Mouse (Mus musculus) lung, postnatal 36 days (tissue): ENCODE results near the gene Csrp1.

Source experiments
- DNase-seq: peaks from one replicate; pipeline ENCODE4 v3.0.0; 2022; ENCODE audit warnings: mixed read lengths

Csrp1 gene

GRCm38 (mm10) chr1:135698451-135698921, 21.4 kb upstream of the Csrp1 start:
- DNase-seq, result no peak

GRCm38 (mm10) chr1:135698996-135699705, 20.7 kb upstream of the Csrp1 start:
- DNase-seq, result peak; percentile 84

DNA sequence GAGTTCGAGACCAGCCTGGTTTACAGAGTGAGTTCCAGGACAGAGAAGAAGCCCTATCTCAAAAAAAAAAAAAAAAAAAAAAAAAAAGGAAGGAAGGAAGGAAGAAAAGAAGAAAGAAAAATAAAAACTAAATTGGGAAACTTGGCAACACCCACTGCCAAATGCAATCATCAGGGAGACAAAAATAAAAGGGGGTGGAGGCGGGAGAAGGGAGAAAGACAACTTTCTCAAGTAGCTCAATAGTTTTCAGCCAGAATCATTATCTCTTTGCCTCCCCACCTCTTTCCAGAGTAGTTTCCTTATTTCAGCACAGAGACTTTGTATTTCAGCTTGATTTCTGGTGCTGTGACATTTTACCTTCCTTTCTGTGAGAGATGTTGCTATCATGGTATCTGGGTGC, 20.0 kb upstream of the Csrp1 start:
- DNase-seq, result no peak

- DNase-seq, result peak; percentile 88
These were observed 19.3 kb upstream of the Csrp1 start for GRCm38 (mm10) chr1:135700605-135701004.

- no peak for DNase-seq
These were observed 18.5 kb upstream of the Csrp1 start for GRCm38 (mm10) chr1:135701314-135701713.

- no peak for DNase-seq
These were observed 17.1 kb upstream of the Csrp1 start for GRCm38 (mm10) chr1:135702722-135703121.

GRCm38 (mm10) chr1:135704317-135704821, 15.5 kb upstream of the Csrp1 start:
- no peak for DNase-seq

DNA sequence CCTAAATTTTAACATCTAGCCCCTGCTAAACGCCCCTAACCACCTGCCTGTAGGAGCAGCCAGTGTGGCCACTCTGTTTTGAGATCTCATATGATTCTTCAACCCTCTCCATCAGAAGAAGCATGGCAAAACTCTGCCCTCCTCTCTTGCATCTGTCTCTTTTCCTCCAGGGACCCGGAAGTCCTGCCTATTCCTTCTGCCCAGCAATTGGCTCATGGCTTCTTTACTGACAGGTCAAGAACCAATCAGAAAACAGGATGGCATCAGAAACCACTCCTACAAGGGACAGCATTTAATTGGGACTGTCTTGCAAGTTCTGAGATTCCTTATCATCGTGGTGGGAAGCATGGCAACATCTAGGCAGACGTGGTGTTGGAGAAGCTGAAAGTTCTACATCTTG, 11.5 kb upstream of the Csrp1 start:
- DNase-seq, result no peak

GRCm38 (mm10) chr1:135711126-135711525, 8.7 kb upstream of the Csrp1 start:
- no peak for DNase-seq

- no peak for DNase-seq
These were observed 5.6 kb upstream of the Csrp1 start for GRCm38 (mm10) chr1:135714028-135714815.

DNA sequence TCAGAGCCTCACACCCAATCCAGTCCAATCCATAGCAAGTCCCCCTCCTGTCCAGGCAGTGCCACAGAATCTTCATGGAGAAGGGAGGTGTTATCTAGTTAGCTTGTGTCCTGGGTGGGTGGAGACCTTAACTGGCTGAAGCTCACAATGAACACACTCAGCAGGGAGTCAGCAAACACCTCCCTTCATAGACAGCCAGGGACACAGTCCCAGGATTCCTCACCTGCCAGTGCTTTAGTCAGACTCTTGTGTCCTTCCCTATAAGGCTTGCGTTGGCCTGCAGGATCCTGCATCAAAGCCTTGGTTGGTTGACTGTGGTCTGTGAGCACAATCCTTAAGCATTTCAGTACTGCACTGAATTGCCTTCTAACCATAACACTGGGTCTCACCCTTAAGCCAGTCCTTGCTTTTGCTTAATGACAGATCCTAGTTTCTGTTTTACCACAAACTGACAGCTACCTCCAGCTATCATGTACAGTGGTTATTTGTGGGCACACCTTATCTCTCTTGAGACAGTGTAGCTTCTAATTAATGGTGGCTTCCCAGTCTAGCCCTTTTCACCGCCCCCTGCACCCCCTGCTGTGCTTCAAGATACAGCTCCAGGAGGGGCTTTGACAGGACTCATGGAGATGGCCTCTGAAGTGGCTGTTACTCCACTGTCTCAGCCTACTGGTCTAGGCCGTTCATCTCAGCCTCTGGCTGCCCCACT, 4.8 kb upstream of the Csrp1 start:
- DNase-seq, result no peak

GRCm38 (mm10) chr1:135719486-135719885, 375 bp upstream of the Csrp1 start:
- DNase-seq, result peak; percentile 91

- no peak for DNase-seq
These were observed 3.2 kb downstream of the Csrp1 start for GRCm38 (mm10) chr1:135723016-135723415.

GRCm38 (mm10) chr1:135724134-135724533, 4.3 kb downstream of the Csrp1 start:
- DNase-seq, result no peak

DNA sequence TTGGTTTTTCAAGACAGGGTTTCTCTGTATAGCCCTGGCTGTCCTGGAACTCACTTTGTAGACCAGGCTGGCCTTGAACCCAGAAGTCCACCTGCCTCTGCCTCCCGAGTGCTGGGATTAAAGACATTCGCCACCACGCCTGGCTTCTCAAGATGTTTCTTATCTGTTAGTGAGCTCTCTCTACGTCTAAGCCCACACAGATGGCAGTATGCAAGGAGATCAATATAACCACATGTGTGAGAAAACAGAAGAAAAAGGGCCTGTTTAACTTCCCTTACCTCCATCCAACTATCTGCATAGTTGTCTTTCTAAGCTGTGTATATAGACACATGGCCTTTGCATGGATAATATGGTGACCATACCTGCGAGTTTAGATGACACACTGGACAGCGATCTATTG, 5.5 kb downstream of the Csrp1 start:
- no peak for DNase-seq

GRCm38 (mm10) chr1:135725936-135726335, 6.1 kb downstream of the Csrp1 start:
- DNase-seq, result peak; percentile 83

DNA sequence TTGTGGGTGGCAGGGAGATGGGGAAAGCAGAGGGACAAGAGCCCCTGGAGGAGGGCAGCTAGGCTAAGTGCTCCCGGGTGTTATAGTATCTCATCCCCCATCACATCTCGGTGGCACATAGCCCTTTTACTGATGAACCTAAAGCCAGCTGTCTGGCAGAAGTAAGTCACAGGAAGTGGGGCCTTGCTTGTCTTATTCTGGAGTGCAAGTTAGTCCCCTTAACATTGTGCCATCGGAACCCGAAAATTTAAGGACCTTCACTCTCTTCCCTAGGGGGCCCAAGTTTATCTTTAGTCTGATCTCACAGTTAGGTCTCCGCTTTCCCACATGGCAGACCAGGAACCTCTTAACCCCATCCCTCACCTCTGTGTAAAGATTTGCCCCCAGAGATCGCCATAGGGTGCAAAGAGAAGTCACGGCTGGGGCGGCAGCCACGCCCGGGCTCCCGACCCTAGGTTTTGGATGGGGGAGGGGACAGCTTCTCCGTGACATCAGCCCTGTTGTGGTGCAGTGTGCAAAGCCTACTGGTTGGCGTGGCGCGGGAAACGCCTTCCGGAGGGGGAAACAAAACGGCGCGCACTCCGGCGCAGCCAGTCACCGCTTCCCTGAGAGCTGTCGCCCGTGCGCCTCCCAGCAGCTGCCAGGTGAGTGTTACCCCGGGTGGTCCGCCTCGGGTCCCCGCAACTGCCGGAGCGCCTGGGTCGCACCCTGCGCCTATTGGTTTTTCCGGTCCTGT, 8.9 kb downstream of the Csrp1 start:
- DNase-seq, result peak; percentile 96

DNA sequence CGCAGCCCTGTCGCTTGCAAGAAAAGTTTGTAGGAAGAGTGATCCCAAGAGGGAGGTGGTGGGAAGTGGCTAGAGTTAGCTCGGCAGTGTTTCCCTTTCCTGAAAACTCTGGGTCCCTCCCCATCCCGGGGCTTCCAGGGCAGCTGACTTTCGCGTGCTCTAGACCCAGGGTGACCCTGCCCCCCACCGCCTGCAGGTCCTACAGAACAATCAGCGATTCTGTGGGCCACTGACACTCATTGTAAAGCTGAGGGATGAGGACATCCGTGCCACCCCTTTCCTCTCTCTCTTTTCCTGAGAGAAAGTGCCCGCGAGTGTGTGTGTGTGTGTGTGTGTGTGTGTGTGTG, 9.5 kb downstream of the Csrp1 start:
- peak; percentile 66 for DNase-seq

- no peak for DNase-seq
These were observed 10.0 kb downstream of the Csrp1 start for GRCm38 (mm10) chr1:135729821-135730220.

- peak; percentile 74 for DNase-seq
These were observed 10.4 kb downstream of the Csrp1 start for GRCm38 (mm10) chr1:135730296-135730695.

DNA sequence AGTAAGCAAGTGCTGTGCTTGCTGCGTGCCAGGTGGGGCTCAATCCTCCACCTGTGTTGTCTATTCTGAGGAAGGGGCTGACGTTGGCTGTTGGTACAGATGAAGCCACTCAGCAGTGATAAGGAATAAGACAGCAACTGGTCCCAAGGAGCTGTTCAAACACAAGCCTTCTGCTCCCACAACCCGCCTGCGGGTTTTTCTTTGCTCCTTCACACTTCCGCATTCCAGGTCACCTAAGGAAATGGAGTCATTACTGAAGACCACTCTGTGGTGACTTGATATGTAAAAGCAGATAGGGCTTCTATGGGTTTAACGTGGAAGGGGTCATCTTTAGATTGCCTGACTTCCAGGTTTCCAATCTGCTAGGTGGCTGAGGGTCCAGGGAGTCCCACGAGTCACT, 11.5 kb downstream of the Csrp1 start:
- no peak for DNase-seq

DNA sequence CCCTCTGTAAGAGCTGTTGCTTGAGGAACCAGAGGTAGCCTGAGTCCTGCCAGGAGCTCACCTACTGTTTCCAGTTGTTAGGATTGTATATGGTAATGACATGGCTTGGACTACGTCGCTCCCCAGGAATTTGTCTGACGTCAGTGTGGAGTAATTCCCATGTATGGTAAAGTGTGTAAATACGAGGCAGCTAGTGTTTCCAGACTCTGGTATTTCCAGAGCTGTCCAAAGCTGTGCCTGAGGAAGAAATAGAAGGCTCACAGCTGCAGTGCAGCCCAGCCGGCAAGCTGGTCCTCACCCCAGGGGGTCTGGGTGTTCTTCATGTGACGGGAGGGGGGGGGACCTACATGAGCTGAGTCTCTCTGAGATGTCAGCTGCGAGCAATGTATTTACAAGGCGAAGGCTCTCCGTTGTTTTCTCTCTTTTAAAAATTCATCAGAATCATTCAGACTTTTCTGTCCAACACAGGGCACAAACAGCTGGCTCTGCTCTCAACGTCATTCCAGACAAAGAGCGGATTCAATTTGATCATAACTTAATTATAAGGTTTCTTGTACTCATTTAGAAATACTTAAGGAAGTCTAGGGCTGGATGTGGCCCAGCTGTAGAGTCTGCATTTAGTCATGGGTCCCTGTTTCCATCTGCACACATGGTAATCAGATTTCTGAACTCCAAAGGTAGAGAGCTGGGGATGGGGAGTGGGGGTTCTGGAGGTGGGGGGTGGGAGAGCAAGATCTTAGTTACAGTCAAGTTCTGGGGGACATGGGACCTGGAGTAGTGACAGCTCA, 12.2 kb downstream of the Csrp1 start:
- peak; percentile 85 for DNase-seq
